In the genomic region with DNA sequence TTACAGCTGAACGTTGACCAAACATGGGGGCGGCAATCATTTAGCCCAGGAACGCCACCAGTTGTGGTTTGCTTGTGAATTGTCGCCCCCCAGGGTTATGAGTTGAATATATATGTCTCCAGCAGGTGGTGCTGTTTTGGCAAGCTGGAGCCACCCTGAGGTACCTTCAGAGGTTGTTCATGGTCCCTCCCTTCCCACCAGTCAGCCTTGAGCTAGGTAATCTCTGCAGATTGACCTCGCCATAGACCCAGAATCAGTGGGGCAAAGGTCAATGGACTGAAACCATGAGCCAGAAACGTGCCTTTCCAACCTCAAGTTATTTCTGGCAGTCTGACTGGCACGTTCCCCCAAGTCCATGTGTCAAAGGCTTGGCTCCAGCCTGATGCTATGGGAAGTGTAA, we compare ENCODE assay signal across 10 mouse cellular contexts. TPM values are rescaled to one million over a fixed set of nuclear protein-coding genes. Genes with fewer than 3 reads are reported as not detected.
DNase-seq lines count a peak whose midpoint lies in the region; ATAC-seq and TF ChIP-seq lines count a peak whose summit lies in the region.
"Had no signal": no experiment of that assay in that cellular context is flagged by ENCODE, and none has a peak within 500 bp of the region (broad histone marks: within the 10 kb centered on the region; RNA-seq: fewer than 3 reads in every experiment).

No protein-coding gene starts in this region.

- DNase-seq in hindbrain, postnatal 0 days (ENCODE audit: low spot score), result peak; percentile 41
- no peak for DNase-seq in thymus, adult 2 months
- DNase-seq in thymus, postnatal 14 days, result no peak
- peak; percentile 39 for DNase-seq in embryo, embryonic 10.5 days (ENCODE audit: low spot score)
- DNase-seq in yolk sac, embryonic 10.5 days (ENCODE audit: low spot score), result peak; percentile 15
- DNase-seq in spleen, postnatal 4 days (ENCODE audit: low spot score in 2 of 2), result no peak
- DNase-seq in gastrocnemius, postnatal 10 days, result no peak

- H3K4me3 ChIP-seq in hindbrain, postnatal 0 days (ENCODE audit: low read length), result no peak overlapping the region
- H3K4me3 ChIP-seq in hindbrain, embryonic 12.5 days, result no peak overlapping the region
- no peak overlapping the region for H3K4me3 ChIP-seq in thymus, adult 2 months (ENCODE audit: control insufficient read depth, insufficient read depth, low read length)
- H3K4me3 ChIP-seq: limb, embryonic 13.5 days had no signal

- WGBS in hindbrain, postnatal 0 days, result 71% methylated on average over 7 of the region's 7 CpGs
- 74% methylated on average over 7 of the region's 7 CpGs for WGBS in hindbrain, embryonic 12.5 days
- 94% methylated on average over 7 of the region's 7 CpGs for WGBS in thymus, adult 2 months

- H3K4me1 ChIP-seq in hindbrain, postnatal 0 days (ENCODE audit: insufficient read depth, low read length), result no peaks in the 10 kb centered on the region
- no peaks in the 10 kb centered on the region for H3K4me1 ChIP-seq in hindbrain, embryonic 12.5 days
- H3K4me1 ChIP-seq in thymus, adult 2 months (replicated peaks; ENCODE audit: control insufficient read depth, insufficient read depth, low read length), result peaks cover 19% of the 10 kb centered on the region
- H3K4me1 ChIP-seq: limb, embryonic 13.5 days had no signal

- TF ChIP-seq POLR2A in thymus, adult 2 months (IDR thresholded peaks at IDR 0.05; ENCODE audit: control insufficient read depth, extremely low read depth, insufficient read depth, low read length, poor library complexity), result no peak

- no peaks in the 10 kb centered on the region for H3K36me3 ChIP-seq in hindbrain, postnatal 0 days (ENCODE audit: insufficient read depth, low read length)
- H3K36me3 ChIP-seq in hindbrain, embryonic 12.5 days, result no peaks in the 10 kb centered on the region
- H3K36me3 ChIP-seq in thymus, adult 2 months (ENCODE audit: control insufficient read depth, insufficient read depth, low read length), result no peaks in the 10 kb centered on the region
- H3K36me3 ChIP-seq: limb, embryonic 13.5 days had no signal

- H3K9me3 ChIP-seq in hindbrain, postnatal 0 days (ENCODE audit: low read length), result no peaks in the 10 kb centered on the region
- no peaks in the 10 kb centered on the region for H3K9me3 ChIP-seq in hindbrain, embryonic 12.5 days (replicated peaks)
- H3K9me3 ChIP-seq: limb, embryonic 13.5 days had no signal

- H3K9ac ChIP-seq in hindbrain, postnatal 0 days (replicated peaks; ENCODE audit: low read length), result no peak overlapping the region
- no peak overlapping the region for H3K9ac ChIP-seq in hindbrain, embryonic 12.5 days
- H3K9ac ChIP-seq: limb, embryonic 13.5 days had no signal

- H3K27me3 ChIP-seq in hindbrain, postnatal 0 days (ENCODE audit: insufficient read depth, low read length), result no peaks in the 10 kb centered on the region
- H3K27me3 ChIP-seq in hindbrain, embryonic 12.5 days, result no peaks in the 10 kb centered on the region
- no peaks in the 10 kb centered on the region for H3K27me3 ChIP-seq in thymus, adult 2 months (ENCODE audit: control insufficient read depth, insufficient read depth, low read length)
- H3K27me3 ChIP-seq: limb, embryonic 13.5 days had no signal

- ATAC-seq in hindbrain, postnatal 0 days, result no peak
- ATAC-seq in hindbrain, embryonic 12.5 days (ENCODE audit: low FRiP score), result no peak
- ATAC-seq: activated CD4-positive, CD25-positive, alpha-beta regulatory T cell, adult 4 months had no signal

- TF ChIP-seq CTCF in hindbrain, postnatal 0 days (IDR thresholded peaks at IDR 0.05; ENCODE audit: low read depth), result peak; percentile 59
- TF ChIP-seq CTCF in thymus, adult 2 months (IDR thresholded peaks at IDR 0.05; ENCODE audit: borderline replicate concordance, control insufficient read depth, extremely low read depth, insufficient read depth, low read length, poor library complexity), result no peak

- no peak overlapping the region for H3K4me2 ChIP-seq in hindbrain, postnatal 0 days (ENCODE audit: low read depth, low read length)
- no peak overlapping the region for H3K4me2 ChIP-seq in hindbrain, embryonic 12.5 days (replicated peaks)
- H3K4me2 ChIP-seq: limb, embryonic 13.5 days had no signal

- no peak overlapping the region for H3K27ac ChIP-seq in hindbrain, postnatal 0 days
- H3K27ac ChIP-seq in hindbrain, embryonic 12.5 days, result no peak overlapping the region
- peak overlapping the region; percentile 62; the same call in 1 of the 2 replicates for H3K27ac ChIP-seq in thymus, adult 2 months (ENCODE audit: control insufficient read depth, insufficient read depth, low read length)
- H3K27ac ChIP-seq: limb, embryonic 13.5 days had no signal

RNA-seq across cellular contexts. Expression of gene Ano6, which starts 22.8 kb away (rescaled TPM):
- total RNA-seq in hindbrain, postnatal 0 days (2014; rRNA removed), result 28.9 and 34.3 TPM in 2 replicates
- polyA plus RNA-seq in hindbrain, postnatal 0 days (2015; fragmentation: Nextera tagmentation; extraction: Ambion mirVana), result 19.2 and 21.5 TPM in 2 replicates
- 40.7 and 44.9 TPM in 2 replicates for polyA plus RNA-seq in hindbrain, embryonic 12.5 days (2016; fragmentation: Nextera tagmentation; extraction: Ambion mirVana)
- 104 and 130 TPM in 2 replicates for polyA plus RNA-seq in thymus, adult 2 months (2012; rRNA removed)
- 10 to 100 TPM; 64.8 to 76.4 TPM for total RNA-seq in gastrocnemius, postnatal 10 days (2021)

Comparison
In these comparisons a context has a peak if more than half of its experiments do, and no peak if none do; other contexts are left out.
1. DNase-seq: peak in hindbrain, postnatal 0 days (single experiment), embryo, embryonic 10.5 days (single experiment) and yolk sac, embryonic 10.5 days (single experiment); none in thymus, adult 2 months (single experiment), thymus, postnatal 14 days (single experiment), spleen, postnatal 4 days (0 of 2) and gastrocnemius, postnatal 10 days (single experiment).